Mouse (Mus musculus) layer of hippocampus, adult 8-10 months (tissue): ENCODE measurements around the gene Gtpbp1. TPM values are rescaled to one million over a fixed set of nuclear protein-coding genes. Genes with fewer than 3 reads are reported as not detected.
A peak's percentile ranks its signal among the peaks of the same experiment; 100 is the strongest.

ENCODE experiments used
- DNase-seq, 2 experiments: peaks; one replicate each; pipeline ENCODE4 v3.0.0; 2022; ENCODE audit warnings: low spot score in 2 of 2
- total RNA-seq, 4 experiments: library from RNA; stranded (reverse); gene quantifications; 2 replicates each; pipeline ENCODE4 v1.2.4; 2022

The Gtpbp1 gene
- total RNA-seq, 4 experiments from 2014 or later, result 49.4 to 61.5 (median 52.8) TPM

DNA sequence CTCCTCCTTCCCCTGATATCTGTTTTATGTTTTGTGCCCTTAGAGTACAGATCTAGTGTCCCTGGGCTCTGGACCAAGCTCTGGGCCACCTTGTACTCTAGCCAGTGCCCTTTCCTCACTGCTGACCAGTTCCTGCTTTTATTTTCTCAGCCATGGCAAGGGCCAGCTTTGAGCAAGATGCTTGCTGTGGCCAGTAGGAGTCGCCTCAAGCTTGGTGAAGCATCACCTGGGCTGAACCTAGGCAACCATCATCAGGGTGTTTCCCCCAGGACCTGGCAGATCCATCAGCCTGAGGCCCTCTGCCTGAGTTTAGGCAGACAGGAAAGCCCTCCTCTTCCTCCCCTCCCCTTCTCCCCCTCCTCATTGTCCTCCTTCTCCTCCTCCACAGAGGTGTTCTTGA, 32.8 kb downstream of the Gtpbp1 start:
- no peak for DNase-seq

DNA sequence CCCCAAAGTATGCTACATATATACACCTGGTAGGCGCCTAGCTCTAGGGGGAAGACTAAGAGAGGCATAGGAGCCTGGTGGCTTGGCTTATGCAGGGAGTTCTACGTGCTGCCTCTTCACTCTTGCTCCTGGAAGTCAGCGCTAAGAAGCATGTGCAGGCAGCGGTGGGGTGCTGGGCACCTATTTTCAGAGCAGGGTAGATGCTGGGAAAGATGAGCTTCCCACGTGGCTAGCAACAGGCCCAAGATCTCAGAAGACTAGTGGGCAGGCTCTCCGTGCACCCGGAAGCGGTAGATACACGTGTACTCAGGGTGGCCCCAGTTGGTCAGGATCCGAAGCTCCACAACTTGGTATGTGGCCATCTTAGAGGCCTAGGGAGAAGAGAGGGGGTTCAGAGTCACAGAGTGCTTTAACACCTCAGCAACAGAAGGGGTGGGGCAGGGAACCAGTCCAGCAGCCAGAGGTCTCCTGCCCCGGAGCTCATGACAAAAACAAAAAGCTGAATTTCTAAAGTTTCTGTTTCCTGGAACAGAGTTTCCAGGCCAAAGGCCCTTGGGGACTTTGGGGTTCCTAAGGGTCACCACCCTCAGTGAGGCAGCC, 34.6 kb downstream of the Gtpbp1 start:
- no peak for DNase-seq

DNA sequence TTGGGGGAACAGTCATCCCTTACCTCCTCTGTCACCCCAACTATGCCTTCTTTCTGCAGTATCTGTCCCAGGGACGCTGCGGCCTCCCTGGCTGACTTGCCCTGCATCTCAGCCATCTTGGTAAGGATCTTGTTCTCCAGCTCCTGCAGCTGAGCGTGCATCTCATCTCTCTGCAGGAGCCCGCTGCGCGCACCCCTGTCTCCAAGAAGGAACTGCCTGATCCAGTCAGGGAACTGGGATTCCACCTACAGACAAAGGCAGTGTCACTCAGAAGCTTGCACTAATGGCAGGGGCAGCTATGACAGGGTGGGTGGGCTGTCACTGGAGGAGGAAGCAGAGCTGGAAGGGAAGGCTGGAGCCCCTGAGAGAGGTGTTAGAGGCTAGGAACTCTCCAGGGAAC, 37.2 kb downstream of the Gtpbp1 start:
- no peak for DNase-seq

DNA sequence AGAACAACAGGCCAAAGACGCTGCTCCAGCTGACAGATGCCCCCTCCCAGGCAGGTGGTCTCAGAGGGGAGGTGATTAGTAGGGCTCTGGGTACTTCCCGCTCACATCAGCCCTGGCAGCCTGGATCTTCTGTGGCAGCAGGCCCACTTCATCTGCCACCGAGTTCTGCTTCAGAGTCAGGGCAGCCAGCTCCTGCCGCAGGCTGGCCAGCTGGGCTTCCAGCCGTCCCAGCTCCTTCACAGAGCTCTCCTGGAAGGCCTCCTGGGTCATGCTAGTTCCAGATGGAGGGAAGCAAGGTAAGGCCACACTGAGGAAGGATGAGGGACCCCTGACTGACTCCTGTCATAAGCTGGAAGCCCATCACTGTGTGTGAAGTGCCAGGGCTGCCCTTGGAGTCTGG, 37.7 kb downstream of the Gtpbp1 start:
- DNase-seq, result no peak

DNA sequence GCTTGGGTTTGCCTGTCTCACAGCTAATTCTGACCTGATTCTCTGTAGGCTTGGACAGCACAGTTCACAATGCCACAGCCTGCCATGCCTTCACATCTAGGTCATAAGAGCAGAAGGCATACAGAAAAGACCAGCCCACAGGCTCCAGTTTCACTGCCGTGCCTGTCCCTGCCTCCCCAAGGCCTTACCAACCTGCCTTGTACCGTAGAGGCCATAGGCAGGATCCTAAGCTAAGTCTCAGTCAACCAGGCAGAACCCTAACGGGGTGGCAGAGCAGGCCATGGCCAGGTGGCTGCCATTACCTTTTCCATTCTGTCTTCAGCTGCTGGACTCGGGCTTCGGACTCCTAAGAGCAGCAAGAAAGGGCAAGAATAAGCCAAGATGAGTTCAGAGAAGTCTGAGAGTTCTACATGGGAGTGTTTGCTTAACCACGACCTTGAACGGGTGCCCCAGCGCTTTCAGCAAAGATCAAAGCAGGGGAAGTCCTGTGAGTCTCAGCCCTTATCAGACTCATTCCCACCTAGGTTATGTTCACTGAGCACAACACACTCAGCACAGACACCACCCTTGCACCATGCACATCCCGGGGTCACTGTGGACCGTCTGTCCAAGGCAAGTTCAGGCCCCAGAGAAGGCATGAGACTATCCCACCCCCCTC, 38.2 kb downstream of the Gtpbp1 start:
- no peak for DNase-seq

DNA sequence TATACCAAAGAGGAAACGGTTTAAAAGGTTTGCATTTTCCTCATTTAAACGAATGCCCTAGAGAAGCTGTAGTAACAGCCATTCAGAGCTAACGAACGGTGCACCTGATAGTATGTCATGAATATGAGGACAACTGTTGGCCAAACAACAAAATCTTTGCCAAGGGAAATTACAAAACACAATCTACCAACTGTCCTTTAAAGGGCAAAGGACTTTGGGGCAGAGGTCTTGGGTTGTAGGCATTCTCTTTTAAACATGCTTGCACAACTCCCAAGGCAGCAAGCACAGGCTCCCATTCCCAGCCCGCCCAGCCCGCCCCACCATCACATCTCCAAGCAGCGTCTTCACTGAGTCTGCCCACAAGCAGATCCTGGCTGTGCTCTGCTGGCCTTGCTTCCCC, 40.9 kb downstream of the Gtpbp1 start:
- DNase-seq, result no peak

DNA sequence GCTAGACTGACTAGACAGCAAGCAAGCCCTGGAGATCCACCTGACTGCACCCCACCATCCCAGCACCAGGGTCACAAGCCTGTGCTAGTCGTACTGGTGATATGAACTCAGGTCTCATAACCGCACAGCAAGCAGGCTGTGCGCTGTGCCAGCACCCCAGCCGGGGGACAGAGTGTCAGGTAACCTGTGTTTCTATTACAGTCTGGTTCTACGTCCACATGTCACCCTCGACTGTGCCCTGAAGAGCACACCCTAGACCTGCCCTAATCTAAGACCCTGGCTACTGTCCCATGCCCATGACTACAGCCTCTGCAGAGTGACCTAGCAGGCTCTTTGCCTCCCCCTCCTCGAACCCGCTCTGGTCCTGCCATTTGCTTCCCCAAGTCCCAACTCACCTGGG, 42.5 kb downstream of the Gtpbp1 start:
- no peak for DNase-seq

DNA sequence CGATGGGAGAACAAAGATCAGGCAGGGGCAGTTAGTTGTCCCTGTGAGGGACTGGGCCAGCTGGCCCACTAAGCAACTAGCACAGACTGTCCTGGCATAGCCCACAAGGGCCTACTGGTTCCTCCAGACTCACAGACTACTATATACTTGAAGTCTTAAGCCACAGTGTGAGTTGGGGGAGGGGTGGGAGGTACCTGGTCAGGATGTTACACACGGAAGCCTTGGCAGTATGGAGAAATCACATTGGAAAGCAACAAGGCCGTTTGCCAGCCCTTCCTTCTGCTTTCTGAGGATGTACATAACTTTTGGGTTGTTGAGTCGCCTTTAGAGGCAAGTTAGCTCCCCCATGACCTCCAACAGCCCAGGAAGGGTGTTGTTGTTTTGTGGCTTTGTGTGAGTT, 43.0 kb downstream of the Gtpbp1 start:
- DNase-seq, result no peak

DNA sequence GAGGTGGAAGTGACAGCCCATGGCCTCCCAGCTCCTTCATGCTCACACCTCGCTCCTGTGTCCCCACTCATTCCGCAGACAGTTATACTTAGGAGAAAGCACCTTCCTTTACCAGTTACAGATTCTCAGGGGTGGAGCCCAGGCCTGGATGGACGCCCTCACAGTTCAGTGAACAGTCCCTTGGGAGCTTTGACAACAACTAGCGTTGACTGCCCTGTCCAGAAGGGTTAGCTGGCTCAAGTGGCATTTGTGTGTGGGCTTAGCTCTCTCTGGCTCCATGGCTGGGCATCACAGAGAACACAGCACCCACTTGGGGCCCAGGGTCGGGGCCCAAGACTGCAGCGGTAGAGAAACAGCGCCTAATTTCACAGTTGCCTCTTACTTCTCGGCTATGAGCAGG, 43.7 kb downstream of the Gtpbp1 start:
- DNase-seq, result no peak

DNA sequence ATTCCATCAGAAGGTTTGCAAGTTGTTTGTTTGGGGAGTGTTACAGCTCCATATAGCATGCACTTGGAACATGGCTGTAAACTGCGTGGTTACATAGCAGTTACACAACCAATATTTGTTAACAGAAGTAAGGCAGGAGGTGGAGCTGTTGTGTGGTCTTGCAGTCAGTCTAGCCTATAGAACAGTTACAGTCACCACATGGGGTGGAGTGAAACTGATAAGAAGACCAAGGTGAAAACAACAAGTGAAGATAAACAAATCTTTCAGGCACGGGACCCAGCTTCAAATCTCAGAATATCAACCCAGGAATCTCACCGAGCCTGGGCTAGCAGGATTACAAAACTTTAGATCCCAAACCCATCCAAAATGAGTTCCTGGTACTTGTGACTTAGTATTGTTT, 50.1 kb downstream of the Gtpbp1 start:
- DNase-seq, result no peak

DNA sequence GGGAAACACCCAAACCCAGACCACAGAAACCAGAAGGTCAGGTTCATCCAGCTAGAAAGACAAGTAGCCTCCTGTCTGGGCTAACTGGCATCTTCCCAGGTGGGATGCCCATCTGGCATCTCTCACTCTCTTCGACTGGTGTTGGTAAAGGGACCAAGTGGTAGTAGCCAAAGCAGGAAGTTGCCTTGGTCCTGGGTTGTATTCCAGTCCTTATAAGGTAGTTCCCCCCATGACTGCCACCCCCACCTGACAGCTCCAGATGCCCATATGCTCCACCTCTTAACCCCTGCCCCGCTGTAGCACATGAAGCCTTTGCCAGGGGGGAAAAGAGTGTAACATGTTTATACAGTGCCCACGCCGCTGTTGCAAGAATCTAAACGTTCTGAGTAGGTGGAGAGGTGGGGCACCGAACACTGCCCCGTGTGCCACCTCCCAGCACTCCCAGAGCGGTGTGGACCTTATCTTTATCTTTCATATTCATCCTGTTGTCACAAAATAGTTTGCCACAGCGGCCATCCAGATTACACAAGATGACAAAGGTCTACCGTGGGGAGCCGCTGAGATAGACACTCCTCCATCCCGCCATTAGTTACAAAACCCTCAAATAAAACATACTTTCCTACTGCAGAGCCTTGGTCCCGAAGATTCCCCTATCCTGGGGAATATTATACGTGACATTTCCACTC, 50.7 kb downstream of the Gtpbp1 start:
- DNase-seq, result no peak

DNA sequence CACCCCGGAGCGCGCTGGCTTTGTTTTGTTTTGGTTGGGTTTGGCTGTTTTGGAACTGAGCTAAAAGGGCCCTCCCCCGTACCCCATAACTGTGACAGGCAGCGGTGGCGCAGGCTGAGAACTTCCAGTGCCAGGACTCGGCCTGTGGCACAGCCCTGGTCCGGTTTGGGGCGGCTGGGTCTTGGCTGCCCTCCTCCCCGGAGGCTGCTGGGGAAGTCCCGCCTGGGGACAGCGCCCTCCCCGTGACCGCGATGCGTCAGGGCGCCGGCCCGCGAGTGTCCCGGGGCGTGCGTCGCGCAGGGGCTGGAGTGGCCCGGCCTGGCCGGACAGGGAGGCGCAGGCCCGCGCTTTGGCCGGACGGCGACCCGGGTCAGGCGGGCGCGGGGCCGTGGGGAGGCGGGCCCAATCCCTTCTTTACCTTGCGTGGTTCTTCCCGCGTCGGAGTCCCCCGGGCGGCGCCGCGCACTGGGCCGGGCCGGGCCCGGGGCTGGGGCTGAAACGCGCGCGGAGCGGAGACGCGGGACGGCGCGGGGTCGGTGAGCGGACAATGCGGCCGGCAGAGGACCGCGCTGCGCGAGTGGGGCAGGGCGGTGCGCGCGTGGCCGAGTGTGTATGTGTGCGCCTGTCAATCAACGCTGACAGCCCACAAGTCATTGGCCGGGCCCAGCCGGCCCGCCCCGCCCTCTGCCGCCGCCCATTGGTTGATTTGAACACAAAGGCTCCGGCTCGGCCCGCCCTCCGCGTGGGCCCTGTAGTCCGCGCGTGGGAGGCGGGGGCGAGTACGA, 51.5 kb downstream of the Gtpbp1 start, which contains the start of gene Sun2:
Gene Sun2 (minus strand): TSS at position 616 of the 785 bp plus-strand sequence.
- peak; percentile 88 to 90 for DNase-seq

DNA sequence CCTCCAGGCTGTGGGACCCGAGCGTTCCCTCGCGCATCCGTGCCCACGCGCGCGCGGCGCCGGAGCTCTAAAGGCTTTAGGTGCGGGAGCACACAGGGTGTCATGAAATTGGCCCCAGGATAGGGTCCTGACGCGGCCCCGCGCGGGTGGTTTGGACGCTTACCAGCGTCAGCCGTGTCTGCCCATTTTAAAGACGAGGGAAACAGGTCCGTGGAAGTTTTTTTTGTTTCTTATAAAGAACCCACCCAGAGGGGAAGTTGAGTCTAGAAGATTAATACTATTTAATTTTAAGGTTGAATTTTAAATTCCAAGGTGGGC, 52.0 kb downstream of the Gtpbp1 start:
- no peak for DNase-seq

DNA sequence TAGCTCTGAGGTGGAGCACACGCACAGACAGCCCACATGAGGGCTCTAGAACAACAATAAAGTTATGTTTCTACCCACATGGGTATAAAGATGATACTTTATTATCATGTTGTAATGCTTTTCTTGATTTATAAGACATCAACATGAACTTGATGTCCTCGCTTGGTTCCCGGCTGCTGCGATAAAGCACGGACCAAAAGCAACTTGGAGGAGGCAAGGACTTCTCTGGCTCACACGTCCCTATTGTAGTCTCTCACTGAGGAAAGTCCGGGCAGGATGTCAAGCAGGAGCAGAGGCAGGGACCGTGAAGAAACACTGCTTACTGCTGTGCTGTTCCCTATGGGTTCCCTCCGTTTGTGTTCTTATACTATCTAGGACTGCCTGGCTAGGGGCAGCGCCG, 53.4 kb downstream of the Gtpbp1 start:
- DNase-seq, result no peak

DNA sequence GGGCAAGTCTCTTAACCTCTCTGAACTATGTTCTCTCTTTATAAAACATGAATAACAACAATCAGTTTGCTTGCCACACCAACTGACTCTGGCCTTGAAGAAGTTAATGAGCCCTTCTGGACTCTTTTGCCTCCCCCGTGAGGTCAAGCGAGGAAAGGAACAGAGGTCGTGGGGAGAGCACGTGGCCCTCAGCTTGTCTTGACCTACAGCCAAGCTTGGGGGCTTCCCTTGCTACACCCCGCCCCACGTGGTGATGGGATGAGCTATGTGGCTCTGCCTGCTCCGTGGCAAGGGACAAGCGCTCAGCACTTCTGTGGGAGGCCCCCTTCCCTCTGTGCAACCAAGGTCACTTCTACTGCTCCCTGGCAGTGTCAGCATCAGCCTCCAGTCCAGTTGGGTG, 54.1 kb downstream of the Gtpbp1 start:
- DNase-seq, result no peak

DNA sequence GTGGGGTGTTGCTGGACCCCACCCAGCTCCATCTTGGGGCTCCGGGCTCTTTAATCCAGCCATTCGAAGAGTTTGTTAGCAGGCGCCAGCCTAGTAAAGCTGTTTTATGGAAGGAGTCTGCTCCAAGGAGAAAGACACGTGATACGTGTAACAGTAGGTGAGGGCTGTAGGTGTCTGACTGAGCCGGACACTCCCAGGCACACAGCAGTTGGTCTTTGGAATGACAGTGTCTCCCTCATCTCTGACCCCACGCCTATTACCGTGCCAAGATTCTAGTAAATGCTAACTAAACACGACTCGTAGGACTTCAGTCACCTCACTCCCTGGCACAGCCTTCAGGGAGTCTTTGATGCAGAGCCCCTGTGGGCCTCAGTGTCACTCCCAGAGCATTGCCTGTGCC, 54.7 kb downstream of the Gtpbp1 start:
- DNase-seq, result no peak

DNA sequence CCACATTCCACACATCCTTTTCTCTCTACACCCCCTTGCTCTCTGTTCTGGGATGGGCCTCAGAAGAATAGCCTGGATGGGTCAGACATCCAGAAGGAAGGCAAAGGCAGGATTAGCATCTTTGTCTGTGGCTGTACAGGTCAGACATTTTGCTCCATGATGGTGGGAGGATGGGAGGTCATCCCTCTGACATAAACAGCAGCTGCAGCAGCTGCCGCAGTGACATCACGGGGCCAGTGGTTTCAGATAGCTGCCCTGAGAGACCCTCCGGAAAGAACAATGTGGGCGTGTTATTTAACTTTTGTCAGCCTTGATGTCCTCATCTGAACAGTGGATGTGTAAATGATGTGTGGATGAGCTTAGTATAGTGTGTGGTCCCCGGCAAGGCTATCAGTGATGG, 55.2 kb downstream of the Gtpbp1 start:
- no peak for DNase-seq

DNA sequence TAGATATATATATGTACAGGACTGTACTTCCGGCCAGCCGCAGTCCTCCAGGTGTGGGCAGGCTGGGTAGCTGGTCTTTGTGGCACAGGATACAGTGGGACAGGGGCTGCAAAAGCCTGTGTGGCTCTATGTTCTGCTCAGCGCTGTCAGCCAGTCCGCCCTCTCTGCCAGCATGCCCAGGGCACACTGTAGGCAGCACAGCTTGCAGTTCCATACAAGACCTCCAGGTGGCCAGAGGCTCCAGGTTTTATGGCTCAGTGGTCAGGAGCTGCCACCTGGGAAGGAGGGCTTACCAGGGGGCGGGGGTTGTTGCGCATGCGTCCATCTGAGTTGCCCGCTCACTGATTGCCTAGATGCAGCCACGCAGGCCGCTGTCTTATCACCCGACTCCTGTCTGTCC, 57.4 kb downstream of the Gtpbp1 start:
- no peak for DNase-seq

DNA sequence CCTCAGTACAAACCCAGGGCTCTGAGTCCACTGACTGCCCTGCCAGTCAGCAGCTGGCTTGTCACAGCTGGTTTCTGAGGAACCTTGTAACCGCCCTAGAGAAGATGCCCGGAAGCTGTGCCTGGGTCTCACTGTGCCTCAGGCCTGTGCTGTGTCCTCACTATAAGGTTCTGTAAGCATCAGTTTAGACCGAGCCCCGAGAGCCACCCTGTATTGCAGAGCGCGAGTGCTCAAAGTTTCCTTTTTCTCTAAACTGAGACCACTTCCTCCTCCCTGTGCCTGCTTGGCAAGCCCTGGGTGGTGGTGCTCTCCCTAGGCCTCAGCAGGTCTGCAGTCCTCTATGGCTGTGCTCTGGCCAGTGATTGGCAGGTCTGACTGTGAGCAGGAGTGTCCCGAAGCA, 58.5 kb downstream of the Gtpbp1 start:
- no peak for DNase-seq

DNA sequence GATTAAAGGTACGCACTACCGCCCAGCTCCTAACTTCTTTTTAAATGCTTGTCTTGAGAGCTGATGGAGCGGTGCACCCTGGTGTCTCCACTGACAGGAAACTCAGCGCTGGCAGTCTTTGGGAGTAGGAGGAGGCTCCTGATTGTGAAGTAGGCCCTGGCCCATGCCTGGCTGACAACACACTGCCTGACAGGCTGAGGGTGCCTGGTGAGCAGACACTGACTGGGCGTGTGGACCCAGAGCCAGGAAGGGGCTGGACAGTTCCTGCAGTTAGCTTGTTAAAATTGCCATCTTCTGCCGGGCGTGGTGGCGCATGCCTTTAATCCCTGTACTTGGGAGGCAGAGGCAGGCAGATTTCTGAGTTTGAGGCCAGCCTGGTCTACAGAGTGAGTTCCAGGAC, 59.6 kb downstream of the Gtpbp1 start:
- DNase-seq, result no peak

DNA sequence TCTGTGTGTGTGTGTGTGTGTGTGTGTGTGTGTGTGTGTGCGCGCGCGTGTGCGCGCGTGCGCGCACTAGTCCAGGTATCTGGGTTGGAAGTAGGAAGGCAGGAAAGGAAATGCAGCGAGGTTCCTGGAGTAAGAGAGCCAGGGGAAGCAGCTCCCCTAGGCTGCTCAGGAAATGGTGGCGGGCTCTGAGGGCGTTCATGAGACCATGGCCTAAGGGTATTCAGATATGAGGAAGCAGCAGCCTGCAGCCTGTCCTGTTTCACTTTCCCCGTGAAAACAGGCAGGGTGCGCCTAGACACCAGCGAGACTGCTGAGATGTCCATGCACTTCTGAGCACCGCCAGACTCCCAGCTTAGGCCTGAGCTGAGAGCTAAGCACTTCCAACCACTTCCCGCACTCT, 61.1 kb downstream of the Gtpbp1 start:
- no peak for DNase-seq

DNA sequence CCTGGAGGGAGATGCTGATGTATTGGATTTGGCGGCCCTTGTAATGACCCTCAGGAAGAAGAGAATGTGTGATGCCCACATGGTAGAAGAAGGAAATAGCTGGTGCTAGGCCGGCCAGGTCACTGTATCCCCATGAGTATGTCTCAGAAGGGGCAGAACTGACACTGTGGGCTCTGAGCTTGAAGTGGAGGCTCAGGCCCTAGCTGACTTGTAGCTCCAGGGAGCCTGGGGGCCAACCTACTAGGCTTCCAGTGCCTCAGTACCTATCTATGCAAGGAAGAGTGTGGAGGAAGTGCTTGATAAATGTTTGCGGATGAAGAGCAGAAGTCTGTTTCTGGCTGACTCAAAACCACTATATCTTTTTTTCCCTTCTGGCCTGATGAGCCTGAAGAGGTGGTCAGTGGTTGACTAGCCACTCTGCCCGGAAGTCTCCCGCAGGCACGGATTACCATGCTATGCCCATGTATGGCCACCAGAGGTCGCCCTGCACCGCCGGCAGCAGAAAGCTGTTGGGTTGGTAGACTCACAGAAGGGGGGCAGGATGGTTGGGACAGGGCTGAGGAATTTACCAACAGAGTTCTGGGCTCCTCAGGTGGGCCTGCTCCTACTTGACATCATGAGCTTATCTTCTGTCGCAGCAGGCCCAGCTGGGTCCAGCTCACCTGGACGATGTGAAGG, 62.2 kb downstream of the Gtpbp1 start:
- peak in 1 of 2 experiments; percentile 77 for DNase-seq
